Mouse (Mus musculus): Measurements from ENCODE around the gene Acot3.
"Not testable (repeated sequence)": the region's sequence is repeated elsewhere in the genome, so short reads cannot be mapped to it uniquely, and the experiment has no call there.

Gene Acot3

DNA sequence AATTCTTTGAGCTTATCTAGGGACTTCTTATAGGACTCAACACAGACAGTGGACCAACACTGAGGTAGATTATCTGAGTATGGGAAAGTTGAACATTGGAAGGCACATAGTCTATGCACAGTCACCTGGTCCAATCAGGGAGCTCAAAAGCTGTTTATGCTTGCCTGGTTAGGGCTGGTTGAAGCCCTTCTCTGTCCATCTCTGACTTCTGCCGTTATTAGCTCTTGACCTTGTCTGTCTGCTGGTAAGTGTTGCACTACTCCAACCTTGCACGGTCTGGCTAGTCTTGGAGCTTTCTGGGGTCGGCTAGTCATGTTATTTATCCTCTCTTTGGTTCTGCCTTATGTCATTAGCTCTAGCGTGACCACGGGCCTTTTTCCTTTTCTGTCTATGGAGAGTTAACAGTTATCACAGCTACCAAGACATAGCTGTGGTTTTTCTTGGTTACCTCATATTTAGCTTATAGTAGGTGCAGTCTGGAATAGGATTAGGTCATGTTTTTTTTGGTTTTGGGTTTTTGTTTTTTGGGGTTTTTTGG lies at the start of gene Acot3:
Acot3 (plus strand) TSS at position 208 of the 538 bp plus-strand sequence.
- no peak for DNase-seq (ENCODE audit: low spot score in 2 of 2)

DNA sequence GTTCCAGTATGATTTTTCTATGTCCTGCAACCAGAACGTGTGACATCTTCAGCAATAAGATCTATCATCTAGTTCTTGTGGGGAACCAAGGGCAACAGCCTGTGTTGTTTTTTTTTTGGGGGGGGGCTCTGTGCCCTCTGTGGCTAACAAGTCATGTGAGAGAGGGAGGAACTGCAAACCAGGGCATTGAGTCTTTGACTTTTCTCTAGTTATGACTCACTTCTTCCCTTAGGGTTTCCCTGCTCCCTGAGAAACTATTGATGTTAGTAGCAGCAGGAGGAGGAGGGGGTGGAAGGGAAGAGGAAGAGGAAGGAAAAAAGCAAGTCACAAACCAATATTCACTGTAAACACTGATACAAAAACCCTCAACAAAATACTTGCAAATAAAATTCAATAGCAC lies 48.1 kb upstream of the Acot3 start:
- no peak for DNase-seq (ENCODE audit: low spot score in 2 of 2)

GRCm38 (mm10) chr12:84008251-84008650 lies 43.7 kb upstream of the Acot3 start:
- DNase-seq (ENCODE audit: low spot score in 2 of 2): no peak

DNA sequence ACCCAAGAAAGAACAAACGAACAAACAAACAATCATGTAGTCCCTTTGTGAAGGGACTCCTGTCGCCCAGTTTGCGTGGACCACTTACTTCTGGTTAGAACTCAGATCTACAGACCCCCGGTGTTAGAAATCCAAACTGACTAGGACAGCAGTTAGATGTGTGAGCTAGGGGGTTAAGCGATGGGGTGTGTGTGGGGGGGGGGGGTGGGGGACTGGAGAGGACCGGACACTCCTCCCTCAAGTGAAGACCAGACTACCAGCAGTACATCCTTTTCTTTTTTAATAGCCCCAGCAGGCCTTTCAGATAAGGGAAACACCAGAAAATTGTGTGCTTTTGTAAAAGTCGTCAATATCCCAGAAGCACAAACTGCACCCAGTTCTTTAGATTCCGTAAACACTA lies 43.2 kb upstream of the Acot3 start:
- DNase-seq (ENCODE audit: low spot score in 2 of 2): no peak

- DNase-seq (ENCODE audit: low spot score in 2 of 2): peak; percentile 72 to 73
Observed at GRCm38 (mm10) chr12:84009171-84009965, 42.6 kb upstream of the Acot3 start, which contains the start of gene Acot1. Gene Acot1 (plus strand): TSS chr12:84009490.

DNA sequence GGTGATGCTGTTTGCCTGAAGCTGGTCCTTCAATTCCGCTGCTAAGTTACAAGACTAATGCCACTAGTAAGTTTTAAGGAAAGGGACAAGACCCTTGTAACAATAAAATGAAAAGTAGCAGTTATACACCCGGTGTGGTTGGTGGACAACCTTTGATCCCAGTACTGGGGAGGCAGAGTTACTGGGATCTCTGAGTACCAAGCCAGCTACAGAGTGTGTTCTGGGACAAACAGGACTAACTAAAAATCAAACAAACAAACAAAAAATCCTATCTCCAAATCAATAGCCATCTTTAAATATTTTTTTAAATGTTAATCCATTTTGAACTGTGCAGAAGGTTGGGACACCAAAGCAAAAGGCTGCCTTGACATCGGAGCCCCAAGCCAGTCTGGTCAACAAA lies 41.7 kb upstream of the Acot3 start:
- DNase-seq (ENCODE audit: low spot score in 2 of 2): no peak

DNA sequence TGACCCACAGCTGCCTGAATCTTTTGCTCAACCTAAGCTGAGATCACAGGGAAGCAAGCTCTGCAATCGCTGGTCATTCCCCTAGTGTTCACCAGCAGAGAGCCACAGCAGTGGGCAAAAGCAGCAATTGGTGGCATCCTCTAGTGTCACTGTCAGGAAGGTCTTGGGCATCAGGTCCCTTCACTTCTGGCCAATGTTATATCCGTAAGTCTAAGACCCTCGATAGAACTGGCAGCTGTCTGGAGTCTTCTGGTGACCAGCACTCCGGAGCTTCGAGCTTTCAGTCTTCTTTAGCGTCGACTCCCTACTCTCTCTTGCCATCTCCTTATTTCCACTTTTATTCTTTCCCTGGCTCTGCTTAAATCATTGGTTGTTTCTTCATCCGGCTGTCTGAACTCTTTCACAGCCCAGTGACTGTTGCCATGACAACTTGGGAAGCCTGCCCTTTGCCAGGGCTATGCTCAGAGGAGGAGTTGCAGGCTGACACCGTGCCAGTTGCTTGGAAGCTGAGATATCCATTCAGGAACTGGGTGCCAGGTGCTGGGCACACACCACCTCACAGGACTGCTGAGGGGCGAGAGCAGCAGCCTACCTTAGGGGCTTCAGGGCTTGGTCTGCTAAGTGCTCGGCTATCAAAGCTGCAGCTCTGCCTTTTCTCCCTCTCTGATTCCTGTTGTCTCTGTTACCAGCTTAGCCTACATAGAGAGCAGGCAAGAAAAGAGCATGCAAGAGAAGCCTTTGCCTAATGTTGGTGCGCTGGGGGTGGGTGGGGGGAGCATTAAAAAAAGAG lies 40.5 kb upstream of the Acot3 start:
- DNase-seq (ENCODE audit: low spot score in 2 of 2): peak; percentile 35 to 67

DNA sequence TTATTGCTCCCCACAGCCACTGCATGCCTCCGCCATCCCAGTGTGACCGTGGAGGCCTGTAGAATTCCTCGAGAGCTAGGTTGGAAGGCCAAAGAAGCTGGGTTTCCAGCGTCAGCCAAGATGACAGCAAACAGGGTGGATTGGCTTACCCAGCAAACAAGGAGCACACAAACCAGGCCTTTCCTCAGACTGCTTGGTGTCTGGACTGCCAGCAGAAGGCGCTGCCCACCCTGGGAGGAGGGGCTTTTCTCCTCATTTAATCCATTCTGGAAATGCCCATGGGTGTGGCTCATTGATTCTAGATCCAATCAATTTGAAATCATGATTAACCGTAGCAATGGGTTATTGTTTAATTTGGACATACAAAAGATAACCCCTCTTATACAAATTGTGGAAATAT lies 38.8 kb upstream of the Acot3 start:
- DNase-seq (ENCODE audit: low spot score in 2 of 2): no peak

DNA sequence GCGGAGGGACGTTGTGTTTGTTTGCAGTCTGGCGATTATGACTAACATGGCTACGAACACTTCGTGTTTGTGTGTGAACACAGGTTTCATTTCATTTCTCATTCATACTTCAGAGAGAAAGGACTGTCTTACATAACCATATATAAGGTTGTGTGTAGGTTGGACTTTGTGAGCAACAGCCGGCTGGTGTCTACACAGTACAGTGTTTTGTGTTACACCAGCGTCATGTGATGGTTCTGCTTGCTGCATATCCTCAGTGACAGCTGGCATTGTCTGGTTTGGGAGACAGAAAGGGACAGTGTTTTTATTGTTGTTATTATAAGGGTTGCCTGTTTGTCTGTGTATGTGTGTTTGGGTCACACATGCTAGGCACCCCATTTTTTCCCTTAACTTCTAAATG lies 38.2 kb upstream of the Acot3 start:
- no peak for DNase-seq (ENCODE audit: low spot score in 2 of 2)

DNA sequence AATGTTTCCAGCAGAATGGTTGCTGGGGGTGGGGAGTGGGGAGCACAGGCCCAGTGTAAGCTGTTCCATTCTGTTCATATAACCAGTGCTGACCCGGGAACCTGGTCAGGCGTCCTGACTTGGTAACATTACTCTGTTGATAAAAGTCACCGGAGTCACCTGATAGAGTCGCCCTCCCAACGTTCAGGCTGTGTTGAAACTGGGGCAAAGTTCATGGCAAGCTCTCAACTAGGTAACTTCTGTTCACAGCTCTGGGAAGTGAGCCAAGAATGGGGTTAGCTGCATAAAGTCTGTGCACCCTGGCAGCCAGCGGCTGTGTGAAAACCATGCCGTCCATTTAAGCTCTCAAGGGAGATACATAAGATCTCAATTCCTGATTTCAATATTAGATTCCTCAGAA lies 31.4 kb upstream of the Acot3 start:
- DNase-seq (ENCODE audit: low spot score in 2 of 2): peak; percentile 41 to 67

DNA sequence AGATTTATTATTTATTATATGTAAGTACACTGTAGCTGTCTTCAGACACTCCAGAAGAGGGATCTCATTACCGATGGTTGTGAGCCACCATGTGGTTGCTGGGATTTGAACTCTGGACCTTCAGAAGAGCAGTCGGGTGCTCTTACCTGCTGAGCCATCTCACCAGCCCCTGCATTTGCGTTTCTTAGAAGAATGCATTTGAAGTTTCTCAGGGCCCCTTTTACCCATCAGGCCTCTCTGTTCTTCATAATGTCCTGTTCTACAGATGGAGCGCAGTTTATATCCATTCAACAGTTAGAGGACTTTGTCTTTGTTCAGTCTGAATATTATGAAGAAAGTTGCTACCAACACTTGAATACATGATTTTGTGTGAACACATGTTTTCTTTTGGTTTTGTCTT lies 29.7 kb upstream of the Acot3 start:
- not testable (repeated sequence) for DNase-seq (ENCODE audit: low spot score in 2 of 2)

GRCm38 (mm10) chr12:84023052-84023745 lies 28.7 kb upstream of the Acot3 start:
- DNase-seq (ENCODE audit: low spot score in 2 of 2): no peak

DNA sequence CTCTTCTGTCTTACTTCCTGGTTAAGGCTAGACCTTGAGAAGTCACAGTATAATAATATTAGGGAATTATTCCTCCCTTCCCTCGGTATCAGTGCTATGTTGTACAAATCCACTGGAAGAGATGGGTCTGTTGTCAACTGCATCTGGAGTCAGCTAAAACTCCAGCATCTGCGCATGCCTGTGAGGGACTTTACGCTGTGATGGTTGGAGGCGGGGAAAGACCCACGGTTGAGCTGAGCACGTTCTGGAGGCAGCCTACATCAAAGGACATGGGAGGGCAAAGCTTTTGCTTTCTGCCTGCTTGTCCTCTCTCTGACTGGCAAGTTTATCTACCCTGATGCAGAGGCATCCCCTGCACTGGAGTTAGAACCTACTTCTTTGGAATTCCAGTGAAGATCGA lies 26.1 kb upstream of the Acot3 start:
- DNase-seq (ENCODE audit: low spot score in 2 of 2): no peak

GRCm38 (mm10) chr12:84028328-84028727 lies 23.6 kb upstream of the Acot3 start:
- DNase-seq (ENCODE audit: low spot score in 2 of 2): not testable (repeated sequence)

DNA sequence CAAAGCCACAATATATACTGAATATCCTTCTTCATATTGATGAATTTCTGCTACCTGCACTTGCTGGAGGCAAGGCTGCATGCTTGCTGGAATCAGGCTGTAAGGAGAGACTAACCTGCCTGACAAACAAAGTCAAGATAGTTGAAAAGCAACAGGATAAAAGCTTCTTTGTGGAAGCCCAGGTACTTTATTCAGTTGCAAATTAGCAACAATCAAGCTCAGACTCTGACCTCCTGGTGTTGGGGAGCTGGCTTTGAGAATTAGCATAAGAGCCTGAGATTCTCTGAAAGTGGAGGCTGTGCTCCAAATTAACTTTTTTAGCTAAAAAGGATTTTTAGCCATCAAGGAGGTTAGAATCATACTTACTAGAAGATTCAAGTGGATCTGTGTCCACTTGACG lies 22.9 kb upstream of the Acot3 start:
- DNase-seq (ENCODE audit: low spot score in 2 of 2): not testable (repeated sequence)

- peak; percentile 49 to 75 for DNase-seq (ENCODE audit: low spot score in 2 of 2)
Observed at GRCm38 (mm10) chr12:84030659-84031332, 21.1 kb upstream of the Acot3 start.

DNA sequence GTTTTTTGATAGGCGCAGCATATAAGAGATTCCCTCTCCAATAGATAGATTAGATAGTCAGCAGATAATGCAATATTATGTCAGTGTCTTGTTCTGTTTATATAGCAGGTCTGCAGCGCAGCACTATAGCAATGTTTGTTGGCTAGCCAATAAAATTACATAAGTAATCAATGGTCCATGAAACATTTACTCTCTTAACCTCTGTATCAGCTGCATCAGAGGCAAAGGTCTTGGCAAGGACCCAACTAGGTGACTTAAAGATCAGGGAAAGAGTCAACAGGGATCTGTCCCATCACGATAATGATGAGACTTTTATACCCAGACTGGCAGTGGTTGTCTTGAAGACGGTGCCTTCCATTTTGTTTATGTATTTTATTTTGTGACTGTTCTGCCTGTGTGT lies 19.1 kb upstream of the Acot3 start:
- DNase-seq (ENCODE audit: low spot score in 2 of 2): no peak

GRCm38 (mm10) chr12:84033302-84033701 lies 18.6 kb upstream of the Acot3 start:
- not testable (repeated sequence) for DNase-seq (ENCODE audit: low spot score in 2 of 2)

DNA sequence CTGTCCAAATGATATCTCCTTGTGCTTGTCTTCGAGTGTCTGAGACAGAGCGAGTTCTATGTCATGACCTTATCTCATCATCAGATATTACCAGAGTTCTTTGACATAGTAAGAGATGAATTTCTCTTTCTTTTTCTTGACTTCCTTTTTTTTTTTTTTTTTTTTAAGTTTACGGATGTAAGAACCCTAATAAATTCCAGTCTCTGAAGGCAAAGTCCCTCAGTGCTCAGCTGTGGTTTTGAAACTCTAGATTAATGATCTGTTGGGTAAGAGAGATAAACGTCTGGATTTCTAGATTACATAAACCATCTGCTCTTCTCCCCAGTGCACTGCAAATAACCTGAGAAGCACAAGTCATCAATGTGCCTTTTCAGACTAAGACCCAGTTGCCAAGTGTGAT lies 17.8 kb upstream of the Acot3 start:
- DNase-seq (ENCODE audit: low spot score in 2 of 2): no peak

- DNase-seq (ENCODE audit: low spot score in 2 of 2): not testable (repeated sequence)
Observed at GRCm38 (mm10) chr12:84038241-84038640, 13.7 kb upstream of the Acot3 start, which contains the start of gene Acot4. Gene Acot4 (plus strand): TSS chr12:84038379.

DNA sequence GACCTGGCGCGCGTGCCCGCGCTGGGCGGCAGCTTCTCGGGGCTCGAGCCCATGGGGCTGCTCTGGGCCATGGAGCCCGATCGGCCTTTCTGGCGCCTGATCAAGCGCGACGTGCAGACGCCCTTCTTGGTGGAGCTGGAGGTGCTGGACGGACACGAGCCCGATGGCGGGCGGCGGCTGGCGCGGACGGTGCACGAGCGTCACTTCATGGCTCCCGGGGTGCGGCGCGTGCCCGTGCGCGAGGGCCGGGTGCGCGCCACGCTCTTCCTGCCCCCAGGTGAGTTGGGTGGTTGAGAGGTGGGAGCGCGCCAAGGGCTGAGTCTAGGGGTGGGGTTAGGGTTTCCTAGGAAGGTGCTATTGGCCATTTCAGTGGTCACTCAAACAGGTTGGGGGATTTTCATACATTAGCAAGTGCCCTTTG lies 13.2 kb upstream of the Acot3 start, which contains the start of gene Gm49366:
Gm49366 (plus strand) TSS at position 245 of the 421 bp plus-strand sequence.
- DNase-seq (ENCODE audit: low spot score in 2 of 2): peak in 1 of 2 experiments; percentile 34

Measured in urinary bladder, postnatal 4 days (tissue).